Mouse (Mus musculus): ENCODE data around the gene Plcl1. TPM values are rescaled to one million over a fixed set of nuclear protein-coding genes. Genes with fewer than 3 reads are reported as not detected.

Gene Plcl1
- polyA plus RNA-seq, 1 experiment = 8.2 TPM

GRCm38 (mm10) chr1:55763171-55763570 is 357.4 kb downstream of the Plcl1 start:
- no peak for DNase-seq (ENCODE audit: extremely low spot score in 1 of 2, low spot score in 1 of 2)

GRCm38 (mm10) chr1:55766743-55767142 is 361.0 kb downstream of the Plcl1 start:
- no peak for DNase-seq (ENCODE audit: extremely low spot score in 1 of 2, low spot score in 1 of 2)

- no peak for DNase-seq (ENCODE audit: extremely low spot score in 1 of 2, low spot score in 1 of 2)
Measured at GRCm38 (mm10) chr1:55770072-55770785, 364.5 kb downstream of the Plcl1 start.

GRCm38 (mm10) chr1:55792817-55793216 is 387.1 kb downstream of the Plcl1 start:
- peak; percentile 62 to 76 for DNase-seq (ENCODE audit: extremely low spot score in 1 of 2, low spot score in 1 of 2)

Other genes with a start within 250 kb of the Plcl1 start
- gene Rftn2, start 179.1 kb upstream of the Plcl1 start, polyA plus RNA-seq (2012; rRNA removed) = 19.5 and 21.7 TPM in 2 replicates
- gene Mars2, start 168.7 kb upstream of the Plcl1 start, polyA plus RNA-seq (2012; rRNA removed) = 3.7 and 4.8 TPM in 2 replicates
- not detected in 2 replicates for gene Boll, start 42.5 kb upstream of the Plcl1 start, polyA plus RNA-seq (2012; rRNA removed)